Mouse (Mus musculus): ENCODE measurements around the gene Clcn6. TPM values are rescaled to one million over a fixed set of nuclear protein-coding genes. Genes with fewer than 3 reads are reported as not detected.

The Clcn6 gene
- polyA plus RNA-seq, 1 experiment from 2014 or later, result 6.2 TPM

DNA sequence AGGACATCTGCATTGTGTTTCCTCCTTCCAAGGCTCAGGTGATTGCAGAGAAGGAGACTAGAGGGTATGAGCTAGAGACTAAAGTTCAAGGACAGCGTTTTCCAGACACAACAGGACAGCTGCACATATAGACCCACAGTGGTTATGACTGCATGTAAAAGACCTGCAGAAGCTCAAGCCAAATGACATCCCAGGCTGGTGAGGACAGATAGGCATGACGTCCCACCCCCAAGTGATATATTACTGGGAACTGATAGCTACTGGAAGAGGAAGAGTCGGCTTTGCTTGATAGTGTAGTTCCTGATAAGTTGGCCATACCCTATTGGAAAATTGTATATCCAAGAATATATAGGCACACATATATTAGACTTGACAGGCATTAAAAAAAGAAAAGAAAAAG, 62.4 kb downstream of the Clcn6 start:
- no peak overlapping the region for H3K9ac ChIP-seq (replicated peaks; ENCODE audit: low read depth, low read length)
- H3K4me2 ChIP-seq (replicated peaks; ENCODE audit: low read depth, low read length), result no peak overlapping the region
- no peaks in the 10 kb centered on the region for H3K27me3 ChIP-seq (ENCODE audit: control insufficient read depth, insufficient read depth, low read length)
- no peaks in the 10 kb centered on the region for H3K36me3 ChIP-seq (ENCODE audit: control insufficient read depth, insufficient read depth, low read length)
- H3K27ac ChIP-seq (ENCODE audit: low read length), result no peak overlapping the region
- no peak for ATAC-seq (ENCODE audit: insufficient number of reproducible peaks, insufficient read depth, low FRiP score, low read depth)
- WGBS, result 74% methylated on average over 3 of the region's 3 CpGs
- no peaks in the 10 kb centered on the region; the same call in 1 of the 2 replicates for H3K9me3 ChIP-seq (ENCODE audit: control insufficient read depth, low read depth, low read length)
- no peaks in the 10 kb centered on the region for H3K4me1 ChIP-seq (ENCODE audit: control insufficient read depth, insufficient read depth, low read length)
- H3K4me3 ChIP-seq (ENCODE audit: low read depth, low read length), result no peak overlapping the region

DNA sequence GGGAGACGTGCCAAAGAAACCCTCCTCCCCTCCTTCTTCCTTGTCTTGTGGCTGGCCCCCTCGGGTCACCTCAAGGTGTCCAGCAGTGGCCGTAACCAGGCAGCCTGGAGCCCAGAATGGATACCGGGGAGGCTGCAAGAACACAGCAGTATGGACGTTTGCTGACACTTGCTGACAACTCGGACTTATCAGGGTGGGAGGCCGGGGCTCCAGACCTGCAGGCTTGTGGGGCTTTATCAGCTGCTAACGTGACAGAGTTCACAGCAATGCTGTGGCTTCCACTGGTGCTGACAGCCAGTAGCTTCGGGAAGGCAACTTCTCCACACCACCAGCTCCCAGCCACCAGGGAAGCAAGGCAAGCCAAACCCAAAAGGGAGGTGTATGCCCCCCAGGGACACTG, 69.3 kb downstream of the Clcn6 start:
- Histone ChIP-seq H3K4me2 (replicated peaks; ENCODE audit: low read depth, low read length) (no peak overlapping the region), H3K27ac (ENCODE audit: low read length) (no peak overlapping the region), H3K9me3 (ENCODE audit: control insufficient read depth, low read depth, low read length) (no peaks in the 10 kb centered on the region), H3K4me3 (ENCODE audit: low read depth, low read length) (no peak overlapping the region), H3K4me1 (ENCODE audit: control insufficient read depth, insufficient read depth, low read length) (no peaks in the 10 kb centered on the region), H3K27me3 (ENCODE audit: control insufficient read depth, insufficient read depth, low read length) (no peaks in the 10 kb centered on the region), H3K36me3 (ENCODE audit: control insufficient read depth, insufficient read depth, low read length) (no peaks in the 10 kb centered on the region), H3K9ac (replicated peaks; ENCODE audit: low read depth, low read length) (no peak overlapping the region)
- WGBS, result 36% methylated on average over 9 of the region's 9 CpGs
- ATAC-seq (ENCODE audit: insufficient number of reproducible peaks, insufficient read depth, low FRiP score, low read depth), result no peak

DNA sequence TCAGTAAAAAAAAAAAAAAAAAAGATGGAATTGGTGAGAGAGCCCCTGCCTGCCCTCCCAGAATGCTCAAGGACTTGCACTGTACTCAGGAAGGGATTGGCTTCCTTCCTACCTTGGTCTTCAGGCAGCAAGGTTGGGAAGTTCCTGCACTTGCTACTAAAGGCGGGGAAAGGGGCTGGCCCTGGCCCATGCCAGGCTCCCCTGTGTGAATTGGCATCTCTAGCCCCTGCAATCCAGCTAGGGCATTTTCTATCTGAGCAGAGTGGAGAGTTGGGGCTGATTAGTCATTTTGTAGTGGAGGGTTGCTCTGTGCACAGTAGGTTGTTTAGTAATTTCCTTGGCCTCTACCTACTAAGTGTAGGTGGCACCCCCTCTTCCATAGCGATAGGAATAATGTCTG, 69.8 kb downstream of the Clcn6 start:
- Histone ChIP-seq H3K4me2 (replicated peaks; ENCODE audit: low read depth, low read length) (no peak overlapping the region), H3K9me3 (ENCODE audit: control insufficient read depth, low read depth, low read length) (no peaks in the 10 kb centered on the region), H3K9ac (replicated peaks; ENCODE audit: low read depth, low read length) (no peak overlapping the region), H3K4me1 (ENCODE audit: control insufficient read depth, insufficient read depth, low read length) (no peaks in the 10 kb centered on the region), H3K36me3 (ENCODE audit: control insufficient read depth, insufficient read depth, low read length) (no peaks in the 10 kb centered on the region), H3K4me3 (ENCODE audit: low read depth, low read length) (no peak overlapping the region), H3K27ac (ENCODE audit: low read length) (no peak overlapping the region), H3K27me3 (ENCODE audit: control insufficient read depth, insufficient read depth, low read length) (no peaks in the 10 kb centered on the region)
- ATAC-seq (ENCODE audit: insufficient number of reproducible peaks, insufficient read depth, low FRiP score, low read depth), result no peak
- WGBS, result 77% methylated on average over 2 of the region's 2 CpGs

DNA sequence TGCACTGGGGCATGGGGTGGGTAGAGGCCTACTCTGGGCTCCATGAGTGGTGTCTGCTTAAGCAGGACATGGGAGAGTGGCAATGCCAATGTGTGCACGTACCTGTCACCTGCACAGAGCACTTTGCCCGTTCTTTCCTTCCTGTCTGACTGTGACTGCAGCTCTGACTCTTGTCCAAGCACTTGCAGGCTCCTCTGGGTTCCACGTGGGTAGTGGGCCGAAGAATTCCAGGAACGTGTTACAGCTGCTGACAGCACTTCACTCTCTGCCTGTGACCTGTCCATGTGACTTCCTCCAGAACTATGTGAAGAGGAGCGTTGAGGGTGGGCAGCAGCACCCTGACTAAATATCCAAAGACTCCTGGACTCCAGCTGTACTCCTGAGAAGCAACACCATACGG, 72.9 kb downstream of the Clcn6 start:
- H3K4me1 ChIP-seq (ENCODE audit: control insufficient read depth, insufficient read depth, low read length), result no peaks in the 10 kb centered on the region
- no peak overlapping the region for H3K4me3 ChIP-seq (ENCODE audit: low read depth, low read length)
- H3K9me3 ChIP-seq (ENCODE audit: control insufficient read depth, low read depth, low read length), result no peaks in the 10 kb centered on the region
- no peaks in the 10 kb centered on the region for H3K36me3 ChIP-seq (ENCODE audit: control insufficient read depth, insufficient read depth, low read length)
- H3K4me2 ChIP-seq (replicated peaks; ENCODE audit: low read depth, low read length), result no peak overlapping the region
- WGBS, result 60% methylated on average over 7 of the region's 7 CpGs
- H3K27me3 ChIP-seq (ENCODE audit: control insufficient read depth, insufficient read depth, low read length), result no peaks in the 10 kb centered on the region
- H3K9ac ChIP-seq (replicated peaks; ENCODE audit: low read depth, low read length), result no peak overlapping the region
- no peak overlapping the region for H3K27ac ChIP-seq (ENCODE audit: low read length)
- no peak for ATAC-seq (ENCODE audit: insufficient number of reproducible peaks, insufficient read depth, low FRiP score, low read depth)

DNA sequence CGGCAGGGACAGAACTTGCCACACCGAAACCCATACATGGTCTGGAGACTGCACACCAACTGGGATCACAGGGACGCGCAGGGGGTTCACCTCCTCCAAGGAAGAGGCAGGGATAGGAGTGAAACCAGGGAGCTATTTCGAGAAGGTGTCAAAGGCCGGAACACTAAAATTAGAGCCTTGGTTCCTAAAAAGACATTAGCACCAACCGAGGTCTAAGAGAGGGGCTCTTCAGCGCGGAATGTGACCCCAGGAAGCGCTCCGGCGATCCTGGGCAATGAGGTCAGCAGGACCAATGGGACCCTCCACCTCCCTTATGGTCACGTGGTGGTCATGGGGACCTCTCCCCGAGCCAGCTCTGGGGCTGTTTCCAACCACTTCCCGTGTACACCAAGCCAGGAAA, 75.0 kb downstream of the Clcn6 start:
- Histone ChIP-seq H3K36me3 (ENCODE audit: control insufficient read depth, insufficient read depth, low read length) (no peaks in the 10 kb centered on the region), H3K27me3 (ENCODE audit: control insufficient read depth, insufficient read depth, low read length) (no peaks in the 10 kb centered on the region), H3K4me1 (ENCODE audit: control insufficient read depth, insufficient read depth, low read length) (no peaks in the 10 kb centered on the region), H3K4me2 (replicated peaks; ENCODE audit: low read depth, low read length) (no peak overlapping the region), H3K9ac (replicated peaks; ENCODE audit: low read depth, low read length) (no peak overlapping the region), H3K27ac (ENCODE audit: low read length) (no peak overlapping the region), H3K4me3 (ENCODE audit: low read depth, low read length) (no peak overlapping the region), H3K9me3 (ENCODE audit: control insufficient read depth, low read depth, low read length) (no peaks in the 10 kb centered on the region)
- 86% methylated on average over 15 of the region's 15 CpGs for WGBS
- ATAC-seq (ENCODE audit: insufficient number of reproducible peaks, insufficient read depth, low FRiP score, low read depth), result no peak

DNA sequence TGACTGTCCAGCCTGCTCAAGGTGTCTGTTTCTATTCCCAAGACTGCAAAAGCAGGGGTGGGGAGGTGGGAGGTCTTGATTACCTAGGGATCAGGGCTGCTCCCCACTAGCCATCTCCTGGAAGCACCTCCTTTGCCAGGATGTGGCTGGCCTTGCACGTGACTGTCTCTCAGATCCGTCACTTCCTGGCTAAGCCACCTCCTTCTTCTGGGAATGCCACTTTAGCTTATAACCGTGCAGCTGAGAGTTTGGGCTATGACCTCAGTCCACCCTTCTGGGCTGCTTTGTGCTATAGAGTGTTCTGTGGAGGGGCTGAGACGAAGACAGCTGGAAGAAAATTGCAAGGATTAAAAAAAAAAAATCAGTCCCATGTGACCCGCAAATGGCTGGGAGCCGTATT, 75.8 kb downstream of the Clcn6 start:
- no peaks in the 10 kb centered on the region for H3K4me1 ChIP-seq (ENCODE audit: control insufficient read depth, insufficient read depth, low read length)
- WGBS, result 46% methylated on average over 6 of the region's 6 CpGs
- no peak overlapping the region for H3K9ac ChIP-seq (replicated peaks; ENCODE audit: low read depth, low read length)
- no peak overlapping the region for H3K27ac ChIP-seq (ENCODE audit: low read length)
- no peak overlapping the region for H3K4me3 ChIP-seq (ENCODE audit: low read depth, low read length)
- H3K9me3 ChIP-seq (ENCODE audit: control insufficient read depth, low read depth, low read length), result no peaks in the 10 kb centered on the region
- no peaks in the 10 kb centered on the region for H3K27me3 ChIP-seq (ENCODE audit: control insufficient read depth, insufficient read depth, low read length)
- H3K4me2 ChIP-seq (replicated peaks; ENCODE audit: low read depth, low read length), result no peak overlapping the region
- no peak; the same call in 1 of the 2 replicates for ATAC-seq (ENCODE audit: insufficient number of reproducible peaks, insufficient read depth, low FRiP score, low read depth)
- H3K36me3 ChIP-seq (ENCODE audit: control insufficient read depth, insufficient read depth, low read length), result no peaks in the 10 kb centered on the region

DNA sequence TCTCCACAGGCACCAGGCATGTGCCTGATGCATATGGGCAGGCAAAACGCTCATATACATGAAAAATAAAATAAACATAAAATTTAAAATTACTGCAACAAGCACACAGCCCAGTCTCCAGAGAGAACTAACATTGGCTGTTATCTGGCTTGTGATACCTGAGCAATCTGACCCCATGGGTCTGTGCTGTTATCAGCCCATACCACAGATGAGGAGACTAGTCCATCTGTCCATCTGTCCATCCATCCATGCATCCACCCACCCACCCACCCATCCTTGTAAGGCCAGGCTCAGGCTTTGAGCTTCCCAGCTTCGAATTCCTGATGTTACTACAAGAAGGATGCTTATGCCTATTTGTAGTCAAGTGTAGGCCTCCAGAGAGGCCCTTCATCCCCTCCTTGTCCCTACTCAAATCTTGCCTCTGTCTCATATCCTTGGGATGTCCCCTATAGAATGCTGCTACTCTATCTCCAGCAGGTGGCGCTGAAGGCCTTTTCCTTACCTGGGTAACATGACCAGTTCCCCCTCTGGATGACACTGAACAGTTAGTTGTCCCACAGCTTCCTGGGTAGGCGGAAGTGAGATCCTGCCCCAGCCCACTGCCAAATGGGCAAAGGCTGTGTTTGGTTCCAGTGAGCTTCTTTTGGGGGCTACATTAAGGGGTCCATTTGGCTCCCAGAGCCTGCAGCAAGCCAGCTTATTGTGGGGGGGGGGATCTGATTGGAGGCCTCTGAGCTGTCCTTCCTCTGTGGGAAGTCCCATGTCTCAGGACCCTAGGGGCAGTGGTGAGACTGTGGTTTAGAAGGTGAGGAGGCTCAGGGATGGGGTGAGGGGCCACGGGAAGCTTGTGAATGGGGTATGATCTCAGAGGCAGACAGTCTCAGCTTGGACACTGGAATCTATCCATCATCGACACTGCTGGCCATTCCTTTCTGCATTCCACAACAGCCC, 78.5 kb downstream of the Clcn6 start:
- H3K9me3 ChIP-seq (ENCODE audit: control insufficient read depth, low read depth, low read length), result no peaks in the 10 kb centered on the region
- no peak overlapping the region for H3K9ac ChIP-seq (replicated peaks; ENCODE audit: low read depth, low read length)
- no peaks in the 10 kb centered on the region for H3K36me3 ChIP-seq (ENCODE audit: control insufficient read depth, insufficient read depth, low read length)
- 41% methylated on average over 6 of the region's 6 CpGs for WGBS
- ATAC-seq (ENCODE audit: insufficient number of reproducible peaks, insufficient read depth, low FRiP score, low read depth), result no peak
- H3K4me1 ChIP-seq (ENCODE audit: control insufficient read depth, insufficient read depth, low read length), result no peaks in the 10 kb centered on the region
- no peak overlapping the region for H3K4me3 ChIP-seq (ENCODE audit: low read depth, low read length)
- no peak overlapping the region for H3K4me2 ChIP-seq (replicated peaks; ENCODE audit: low read depth, low read length)
- H3K27me3 ChIP-seq (ENCODE audit: control insufficient read depth, insufficient read depth, low read length), result no peaks in the 10 kb centered on the region
- no peak overlapping the region for H3K27ac ChIP-seq (ENCODE audit: low read length)

DNA sequence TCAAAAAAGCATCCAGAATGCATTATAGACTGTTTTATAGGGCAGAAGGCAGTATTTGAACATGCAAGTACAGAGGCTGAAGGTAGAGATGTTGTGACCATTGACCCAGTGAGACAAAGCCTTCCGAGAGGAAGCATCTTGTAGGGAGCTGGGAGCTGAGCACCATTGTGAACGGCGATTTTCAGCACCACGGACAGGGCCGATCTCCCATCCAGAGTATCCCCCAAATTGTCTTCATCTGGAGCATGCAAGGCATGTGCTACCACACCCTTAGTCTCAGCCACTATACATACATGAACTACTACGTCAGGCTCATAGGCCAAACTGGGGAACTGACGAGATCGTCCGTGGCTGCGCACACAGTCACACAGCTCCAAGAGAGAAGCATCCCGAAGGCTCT, 81.5 kb downstream of the Clcn6 start:
- Histone ChIP-seq H3K9me3 (ENCODE audit: control insufficient read depth, low read depth, low read length) (no peaks in the 10 kb centered on the region), H3K27ac (ENCODE audit: low read length) (no peak overlapping the region), H3K36me3 (ENCODE audit: control insufficient read depth, insufficient read depth, low read length) (no peaks in the 10 kb centered on the region), H3K4me1 (ENCODE audit: control insufficient read depth, insufficient read depth, low read length) (no peaks in the 10 kb centered on the region), H3K4me2 (replicated peaks; ENCODE audit: low read depth, low read length) (no peak overlapping the region), H3K4me3 (ENCODE audit: low read depth, low read length) (no peak overlapping the region), H3K27me3 (ENCODE audit: control insufficient read depth, insufficient read depth, low read length) (no peaks in the 10 kb centered on the region), H3K9ac (replicated peaks; ENCODE audit: low read depth, low read length) (no peak overlapping the region)
- ATAC-seq (ENCODE audit: insufficient number of reproducible peaks, insufficient read depth, low FRiP score, low read depth), result no peak
- WGBS, result 43% methylated on average over 11 of the region's 11 CpGs

Measured in stomach, embryonic 14.5 days (tissue).